Mouse (Mus musculus) thymus, postnatal 0 days (tissue): ENCODE measurements at regions not wholly inside any gene's neighbourhood (a gene's known extent, or its start where the extent isn't known, plus 50 kb on each side); places are given as distances from the start of the nearest gene placed in this dataset.

Experiments used
- DNase-seq: peaks from one replicate; pipeline ENCODE4 v3.0.0-alpha.2; 2015; ENCODE audit warnings: low spot score

DNA sequence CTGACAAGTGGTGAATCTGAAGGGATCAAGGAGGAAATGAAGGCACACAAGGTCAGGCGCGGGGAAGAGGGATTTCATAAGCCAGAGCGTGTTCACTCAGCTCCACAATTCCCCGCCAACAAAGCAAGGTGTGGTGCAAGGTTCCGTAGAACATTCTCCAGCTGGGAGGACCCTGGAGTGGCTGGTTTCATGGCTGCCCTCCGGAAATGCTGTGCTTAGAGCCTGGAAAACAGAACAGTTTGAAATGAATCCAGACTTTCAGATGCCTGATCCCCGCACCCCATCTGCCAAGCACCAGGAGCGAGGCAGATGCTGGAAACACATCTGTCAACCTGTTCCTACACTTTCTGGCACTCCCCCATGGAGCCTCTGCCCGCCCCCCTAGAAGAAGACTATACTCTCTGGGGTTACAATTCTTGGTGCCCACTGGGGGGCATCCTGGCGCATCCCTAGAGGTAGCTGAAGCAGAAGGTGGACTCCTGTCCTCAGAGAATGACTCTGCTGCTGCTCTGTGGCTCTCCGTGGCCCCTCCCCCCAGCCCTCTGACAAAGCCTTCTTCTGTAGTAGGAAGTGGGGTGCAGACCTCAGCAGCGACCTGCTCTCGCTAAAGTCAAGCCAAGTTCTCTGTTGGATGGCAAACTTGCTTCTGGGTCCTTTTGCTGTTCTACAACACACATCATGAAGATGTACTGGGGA, 54.5 kb upstream of the Mafb start:
- DNase-seq, result peak; percentile 86

DNA sequence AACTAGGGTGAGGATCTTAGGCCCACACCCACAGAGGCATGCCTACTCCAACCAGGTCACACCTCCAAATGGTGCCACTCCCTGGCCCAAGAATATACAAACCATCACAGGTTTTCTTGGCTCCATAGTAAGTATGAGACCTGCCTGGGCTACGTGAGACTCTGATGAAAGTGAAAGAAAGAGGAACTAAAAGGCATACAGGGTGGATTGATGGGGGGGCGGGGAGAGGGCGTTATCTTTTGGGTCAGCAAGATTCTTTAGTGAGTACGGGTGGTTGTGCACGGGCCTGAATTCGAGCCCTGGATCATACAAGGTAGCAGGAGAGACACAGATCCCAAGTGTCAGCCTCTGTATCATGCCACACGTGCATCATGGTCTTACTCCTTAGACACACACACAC, 57.6 kb upstream of the Mafb start:
- DNase-seq, result no peak

DNA sequence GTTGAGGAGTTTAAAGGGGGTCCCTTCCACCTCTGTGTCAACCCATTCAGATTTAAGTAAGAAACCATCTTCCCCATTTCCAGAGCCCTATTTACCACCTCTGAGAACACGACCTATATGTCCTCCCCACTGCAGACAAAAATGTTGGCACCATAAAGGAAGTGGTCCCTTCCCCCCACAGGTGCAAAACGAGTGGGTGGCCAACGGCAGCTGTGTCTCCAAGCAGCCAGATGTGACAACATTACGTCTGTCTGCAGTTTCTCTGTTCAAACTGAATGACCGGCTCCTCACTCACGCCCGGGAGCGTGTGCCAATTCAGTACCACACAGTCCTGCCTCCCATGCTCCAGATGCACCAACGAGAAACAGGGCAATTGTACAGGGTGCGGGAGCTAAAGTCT, 60.6 kb upstream of the Mafb start:
- DNase-seq, result peak; percentile 86

DNA sequence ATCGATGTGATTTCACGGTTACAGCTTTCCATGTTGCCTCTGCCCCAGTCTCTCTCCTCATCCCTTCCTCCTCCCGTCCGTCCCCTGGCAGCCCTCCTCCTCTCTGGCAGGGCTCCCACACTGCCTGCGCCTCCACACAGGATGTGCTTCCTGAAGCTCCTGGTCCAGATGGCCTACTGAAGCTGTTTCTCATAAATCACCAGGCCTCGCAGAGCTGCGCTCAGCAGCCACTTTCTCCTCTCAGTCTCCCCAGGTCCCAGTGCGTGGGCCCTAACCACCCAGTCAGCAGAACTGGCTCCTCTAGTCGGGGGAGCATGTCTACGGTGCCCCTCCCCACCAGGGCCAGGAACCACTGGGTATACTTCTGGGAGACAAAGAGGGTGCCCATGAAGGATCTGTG, 66.4 kb upstream of the Mafb start:
- no peak for DNase-seq

DNA sequence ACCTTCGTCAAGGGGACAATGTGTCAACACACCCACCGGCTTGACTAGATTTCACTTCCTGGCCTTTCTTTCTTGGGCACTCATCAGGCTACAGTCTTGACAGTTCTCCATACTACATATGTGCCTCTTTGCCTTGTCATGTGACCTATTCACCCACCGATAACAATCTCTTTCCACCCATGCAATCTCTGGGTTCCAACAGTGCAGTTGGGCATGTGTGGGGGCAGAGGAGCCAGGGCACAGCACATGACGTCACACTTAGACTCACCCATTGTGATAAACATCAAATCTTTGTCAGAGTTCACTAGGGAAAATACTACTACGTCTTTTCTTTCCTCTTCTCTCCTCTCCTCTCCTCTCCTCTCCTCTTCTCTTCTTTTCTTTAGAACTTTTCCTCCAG, 67.8 kb upstream of the Mafb start:
- DNase-seq, result no peak

DNA sequence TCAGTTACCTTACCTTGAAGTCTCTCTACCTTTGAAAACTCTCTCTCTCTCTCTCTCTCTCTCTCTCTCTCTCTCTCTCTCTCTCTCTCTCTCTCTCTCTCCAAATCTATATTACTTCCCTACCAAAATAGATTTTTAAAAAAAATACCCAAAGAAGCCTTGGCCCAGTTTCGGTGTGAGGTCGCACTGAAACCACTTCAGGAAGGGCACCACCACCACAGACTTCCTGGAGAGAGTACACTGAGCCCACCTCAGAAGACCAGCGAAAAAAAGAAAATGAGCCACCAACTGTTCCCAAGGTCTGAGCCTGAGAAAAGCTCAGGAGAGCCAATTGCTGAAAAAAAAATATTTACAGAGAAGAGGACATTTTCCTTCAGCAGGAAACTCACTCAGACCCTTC, 68.8 kb upstream of the Mafb start:
- no peak for DNase-seq

DNA sequence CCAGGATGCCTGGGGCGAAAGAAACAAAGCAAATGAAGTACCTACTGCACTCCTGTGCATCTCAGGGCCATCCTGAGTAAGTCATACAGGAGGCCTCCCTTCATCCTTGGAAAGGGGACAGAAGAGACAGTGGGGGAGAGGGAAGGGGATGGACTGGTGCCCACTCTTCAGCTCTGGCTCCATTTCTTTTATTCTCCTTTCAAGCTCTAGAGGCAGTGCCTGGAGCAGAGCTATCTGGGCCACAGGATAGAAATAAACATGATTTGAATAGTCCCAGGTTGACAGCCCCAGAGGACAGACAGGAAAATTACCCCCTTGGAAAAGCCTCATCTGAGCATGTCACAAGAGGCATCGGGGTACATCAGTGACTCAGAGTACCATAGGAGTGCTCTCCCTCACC, 72.2 kb upstream of the Mafb start:
- no peak for DNase-seq

DNA sequence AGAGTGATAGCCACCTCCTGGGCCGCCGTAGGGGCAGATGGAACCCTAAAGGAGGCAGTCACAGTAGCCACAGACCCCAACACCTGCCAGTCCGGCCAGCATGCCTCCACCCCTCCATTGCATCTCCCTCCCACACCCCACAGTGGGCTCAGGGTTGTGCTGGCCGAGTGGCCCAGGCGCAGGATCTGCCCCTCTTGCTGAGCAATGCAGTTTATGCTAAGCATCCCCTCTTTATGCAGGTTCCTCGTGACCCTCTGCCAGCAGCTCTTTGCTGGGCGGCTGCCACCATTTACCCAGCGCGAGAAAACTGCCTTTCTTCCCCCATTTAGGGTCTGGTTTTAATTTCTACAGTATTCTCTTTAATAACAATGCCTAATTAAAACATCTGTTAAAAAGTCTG, 73.4 kb upstream of the Mafb start:
- no peak for DNase-seq

DNA sequence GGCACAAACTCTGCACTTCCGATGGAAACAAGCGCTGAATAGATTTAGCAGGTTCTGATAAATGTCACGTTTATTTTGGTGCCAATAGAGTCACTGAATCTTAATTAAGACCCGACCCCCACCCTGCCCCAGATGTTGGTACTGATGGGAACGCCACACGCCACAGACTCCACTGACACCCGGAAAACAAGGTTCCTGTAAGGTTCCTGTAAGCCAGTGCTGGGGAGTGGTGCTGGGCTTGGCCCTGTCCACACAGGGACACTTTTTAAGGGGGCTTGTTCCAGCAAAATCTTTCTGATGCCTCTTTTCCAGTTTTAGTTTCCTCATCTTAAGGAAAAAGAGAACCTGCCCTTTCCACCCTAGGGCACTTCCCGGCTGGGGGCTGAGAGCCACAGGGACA, 84.2 kb upstream of the Mafb start:
- DNase-seq, result no peak

DNA sequence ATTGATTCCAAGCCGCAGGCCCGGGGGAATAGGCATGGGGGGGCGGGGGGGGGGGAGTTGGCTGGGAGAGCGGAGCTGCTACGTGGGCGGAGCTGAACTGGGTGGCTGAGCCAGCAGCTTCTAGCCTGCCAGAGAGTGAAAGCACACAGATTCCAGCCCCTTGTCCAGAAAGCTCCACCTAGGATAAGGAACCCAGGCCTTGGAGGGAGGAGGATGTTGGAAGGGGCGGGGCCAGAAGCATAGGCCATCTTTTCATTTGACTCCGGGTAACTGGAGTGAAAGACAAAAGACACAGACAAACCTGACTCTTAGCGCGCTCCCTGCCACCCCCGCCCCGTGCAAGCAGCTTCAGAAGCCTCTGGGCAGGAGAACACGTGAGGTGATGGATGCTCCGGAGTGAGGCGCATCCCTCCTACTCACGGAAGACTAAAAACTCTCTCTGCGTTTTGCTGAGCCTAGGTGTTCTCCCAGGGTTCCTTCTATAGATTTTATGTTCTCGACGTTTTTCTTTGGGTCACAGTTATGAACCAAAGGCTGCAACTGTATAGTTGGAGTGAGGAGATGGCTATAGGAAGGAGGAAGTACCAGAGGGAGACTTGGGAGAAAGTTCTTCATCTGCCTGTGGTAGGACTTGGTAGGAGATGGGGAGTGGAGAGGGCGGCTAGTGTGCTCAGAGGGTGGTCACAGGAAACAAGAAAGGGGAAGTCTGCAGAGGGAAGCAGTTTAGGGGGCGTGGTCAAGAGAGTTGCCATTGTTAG, 84.8 kb upstream of the Mafb start:
- DNase-seq, result peak; percentile 62

DNA sequence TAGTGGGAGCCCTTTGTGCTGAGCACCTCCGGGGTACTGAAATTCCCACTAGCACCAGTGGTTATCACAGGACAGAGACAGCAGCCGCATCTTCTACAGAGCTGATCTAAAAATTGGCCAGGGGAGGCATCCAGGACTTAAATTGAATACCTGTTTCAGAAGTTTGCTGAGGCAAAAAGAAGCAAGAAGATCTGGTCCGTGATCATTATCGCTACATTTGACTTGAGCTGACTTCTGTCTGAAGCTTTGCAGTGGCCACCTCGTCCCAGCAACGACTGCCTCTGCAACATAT, 85.3 kb upstream of the Mafb start:
- no peak for DNase-seq

DNA sequence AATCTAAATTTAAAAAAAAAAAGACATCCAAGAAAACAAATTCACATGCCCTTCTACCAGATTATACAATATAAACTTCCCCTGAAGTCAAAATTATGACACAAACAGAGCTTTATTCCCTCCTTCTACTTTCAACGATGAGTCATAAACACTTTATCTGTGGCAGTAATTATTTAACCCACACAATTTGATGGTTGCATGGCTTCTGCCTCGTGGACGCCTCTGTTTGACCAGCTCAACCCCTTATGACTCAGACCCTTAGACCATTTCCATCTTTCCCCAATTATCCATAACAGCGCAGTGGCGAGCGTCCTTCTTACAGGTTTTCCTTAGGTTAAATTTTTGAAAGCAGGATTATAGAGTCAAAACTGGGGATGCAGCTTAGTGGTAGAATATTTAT, 85.9 kb upstream of the Mafb start:
- no peak for DNase-seq

DNA sequence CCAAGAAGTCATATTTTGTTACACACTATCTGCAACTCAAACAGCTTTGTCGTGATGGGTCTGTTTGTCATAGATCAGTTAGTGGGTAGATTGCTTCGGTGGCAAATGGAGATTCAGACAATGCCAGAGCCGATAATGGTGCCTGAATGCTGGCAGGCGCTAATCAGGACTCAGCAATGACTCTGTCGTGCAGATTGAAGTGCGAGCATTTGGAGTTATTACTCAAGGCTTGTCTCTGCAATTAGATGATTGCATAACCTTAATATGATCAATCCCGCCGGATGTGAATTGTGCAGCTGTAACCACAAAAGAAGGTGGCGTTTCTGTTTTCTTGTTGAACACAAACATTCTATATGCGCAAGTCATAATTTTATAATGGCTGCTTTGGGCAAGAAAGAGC, 88.8 kb upstream of the Mafb start:
- DNase-seq, result no peak

DNA sequence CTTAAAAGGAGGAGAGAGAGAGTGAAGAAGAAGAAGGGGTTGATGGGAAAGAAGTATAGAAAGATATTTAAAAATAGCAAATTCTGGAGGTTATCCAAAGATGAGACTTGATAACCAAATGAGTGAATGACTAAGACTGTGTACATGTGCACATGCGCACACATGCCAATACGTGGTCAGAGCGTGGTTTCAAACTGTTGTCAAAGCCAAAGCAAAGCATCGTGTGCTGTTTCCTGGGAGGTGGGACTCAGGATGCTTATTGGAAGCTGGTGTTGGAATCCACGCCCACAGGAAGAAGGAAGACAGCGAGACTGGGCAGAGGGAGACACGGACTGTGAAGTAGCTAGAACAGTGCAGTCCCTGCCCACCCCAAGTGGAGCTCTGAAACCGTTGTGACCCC, 89.8 kb upstream of the Mafb start:
- no peak for DNase-seq

DNA sequence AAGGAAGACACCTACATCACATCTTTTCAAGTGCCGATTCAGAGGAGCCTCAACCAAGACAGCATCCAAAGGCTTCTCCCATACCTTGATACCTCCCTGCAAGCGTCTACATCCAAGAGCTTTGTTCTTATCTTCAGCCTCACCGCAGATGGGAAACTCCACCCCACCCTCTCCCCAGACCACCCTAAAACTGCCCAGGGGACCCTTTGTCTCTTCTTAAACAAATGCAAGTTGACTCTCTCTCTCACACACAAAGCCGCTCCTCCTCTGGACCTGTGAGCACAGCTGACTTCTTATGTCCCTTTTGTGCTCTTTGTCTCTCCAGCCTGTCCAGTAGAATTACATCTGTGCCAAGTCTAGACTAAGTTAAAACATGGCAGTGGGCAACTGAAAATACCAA, 104.7 kb upstream of the Mafb start:
- no peak for DNase-seq

DNA sequence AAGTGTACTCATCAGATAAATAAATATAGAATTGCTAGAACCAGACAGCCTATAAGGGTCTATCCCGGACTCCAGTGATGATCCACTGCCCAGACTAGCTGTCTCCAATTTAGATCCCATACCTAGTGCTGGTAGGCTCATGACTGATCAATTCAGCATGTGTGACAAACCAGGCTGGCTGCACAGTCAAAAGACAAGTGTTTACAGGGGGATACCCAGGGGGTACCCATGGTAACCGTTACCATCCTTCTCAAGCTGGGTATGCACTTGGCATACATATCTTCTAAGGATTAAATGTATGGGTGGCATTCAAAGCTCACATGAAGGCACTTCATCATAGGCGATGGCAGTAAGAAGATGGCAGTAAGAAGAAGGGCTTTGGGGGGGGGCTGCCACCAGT, 109.3 kb upstream of the Mafb start:
- DNase-seq, result no peak

DNA sequence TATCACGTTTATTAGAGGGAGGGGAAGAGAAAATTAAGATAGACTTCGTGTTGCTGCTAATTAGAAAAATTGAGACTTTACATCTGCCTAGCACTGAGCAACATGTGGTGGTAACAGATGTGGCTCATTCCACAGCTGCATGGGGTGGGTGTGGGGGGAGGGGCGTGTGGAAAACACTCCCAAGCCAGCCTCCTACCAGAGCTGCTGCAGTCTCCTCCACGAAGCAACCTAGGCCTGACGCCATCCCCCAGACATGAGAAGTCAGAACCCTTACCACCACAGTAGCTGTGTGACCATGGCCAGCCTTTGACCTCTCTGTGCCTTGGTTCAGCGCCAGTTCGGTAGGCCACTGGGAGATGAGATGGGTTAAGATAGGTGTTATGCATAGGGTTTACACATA, 112.4 kb upstream of the Mafb start:
- DNase-seq, result no peak

DNA sequence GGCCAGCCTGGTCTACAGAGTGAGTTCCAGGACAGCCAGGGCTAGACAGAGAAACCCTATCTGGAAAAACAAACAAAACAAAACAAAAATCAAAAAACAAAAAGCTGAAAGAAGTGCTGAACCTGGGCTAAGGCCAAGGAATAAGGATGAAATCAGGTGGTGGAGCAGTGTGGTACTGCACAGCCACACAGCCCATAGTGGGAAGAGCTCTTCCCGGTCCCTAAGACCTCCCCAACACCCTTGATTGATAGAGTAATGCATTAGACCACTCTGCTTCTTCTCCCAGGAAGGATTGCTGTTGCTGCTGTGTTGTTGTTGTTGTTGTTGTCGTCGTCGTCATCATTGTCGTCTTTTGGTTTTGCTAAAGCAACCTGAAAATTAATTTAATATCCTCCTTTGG, 118.2 kb upstream of the Mafb start:
- DNase-seq, result no peak

DNA sequence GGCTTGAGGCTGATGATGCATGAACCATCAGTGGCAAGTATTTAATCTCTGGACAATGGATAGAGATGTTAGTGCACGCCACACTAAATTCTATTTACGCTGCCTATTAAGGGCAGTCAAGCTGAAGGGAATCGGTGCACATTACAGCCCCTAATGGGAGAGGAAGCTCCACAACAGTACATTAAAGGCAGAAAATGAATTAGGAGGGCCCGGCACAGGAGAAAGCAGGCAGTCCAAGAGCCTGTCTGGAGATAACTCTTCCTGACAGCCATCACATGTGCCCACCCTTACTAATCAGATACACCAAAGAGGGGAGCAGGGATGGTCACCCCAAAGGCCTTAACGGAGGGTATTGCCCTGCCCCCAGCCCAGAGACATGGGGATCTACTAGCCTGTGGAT, 118.7 kb upstream of the Mafb start:
- no peak for DNase-seq

DNA sequence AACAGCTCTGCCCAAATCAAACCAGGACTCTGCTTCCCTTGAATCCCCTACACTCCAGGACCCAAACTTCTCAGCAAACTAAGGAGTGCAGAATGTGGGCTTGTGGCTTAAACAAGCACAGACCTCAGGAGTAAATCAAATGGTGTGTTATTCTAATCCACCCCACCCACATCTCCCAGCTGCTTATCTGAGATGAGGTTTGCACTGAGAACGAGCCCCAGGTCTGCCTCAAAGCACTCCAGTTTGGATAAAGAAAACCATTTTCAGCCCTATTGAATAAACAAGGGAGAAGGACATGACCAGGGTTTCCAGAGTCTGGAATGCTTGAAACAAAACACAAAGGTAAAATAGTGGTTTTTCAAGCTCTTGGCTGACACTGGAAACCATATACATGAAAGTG, 132.9 kb upstream of the Mafb start:
- no peak for DNase-seq

DNA sequence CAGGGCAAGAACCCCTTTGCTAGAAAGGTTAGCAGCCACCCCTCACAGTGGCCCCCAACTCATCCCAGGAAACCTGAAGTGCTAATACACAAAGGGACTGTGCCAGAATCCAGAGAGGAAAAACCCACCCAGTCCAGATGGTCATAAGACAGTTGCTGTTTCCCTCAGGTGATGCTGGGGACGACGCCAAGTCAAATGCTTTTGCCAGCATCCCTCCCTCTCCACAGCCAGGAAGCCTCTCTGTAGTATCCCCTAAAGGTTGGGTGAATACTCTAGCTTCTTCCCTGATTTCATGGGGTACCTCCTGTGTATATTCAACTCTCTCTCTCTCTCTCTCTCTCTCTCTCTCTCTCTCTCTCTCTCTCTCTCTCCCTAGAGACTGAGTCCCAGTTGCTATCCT, 136.0 kb upstream of the Mafb start:
- DNase-seq, result no peak

DNA sequence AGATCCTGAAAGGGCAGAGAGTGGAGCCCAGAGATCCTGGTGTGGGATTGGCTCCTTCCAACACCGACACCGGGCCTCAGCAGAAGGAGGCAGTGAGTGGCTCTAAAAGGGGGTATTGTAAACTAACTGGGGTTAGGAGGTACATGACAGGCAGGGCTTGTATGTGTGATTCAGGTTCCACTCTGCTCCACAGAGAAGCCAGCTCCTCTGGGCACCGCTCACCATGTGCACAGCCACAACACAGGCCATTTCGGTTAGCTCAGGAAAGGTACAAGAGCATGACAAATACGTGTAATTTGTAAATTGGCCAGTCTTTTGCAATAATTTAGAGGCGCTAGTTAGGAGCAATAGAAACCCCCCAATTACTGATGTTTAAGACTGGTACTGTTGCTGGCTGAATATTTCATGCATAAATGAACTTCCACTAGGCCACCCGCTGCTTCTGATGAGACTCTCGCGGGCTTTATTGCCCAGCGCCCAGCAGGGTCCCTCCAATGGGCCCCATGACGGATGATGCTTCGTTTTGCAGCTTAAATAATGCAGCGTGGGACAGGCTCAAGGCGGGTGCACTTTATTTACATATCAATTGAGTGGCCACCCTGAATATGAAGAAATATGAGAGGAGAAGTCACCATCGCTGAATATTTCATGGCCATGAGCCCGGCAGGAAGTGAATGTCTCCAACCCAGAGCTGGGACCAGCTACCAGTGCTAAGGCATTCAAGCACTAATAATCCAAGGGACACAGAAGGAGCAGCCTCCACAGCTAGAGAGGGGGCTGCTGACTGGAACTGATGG, 136.9 kb upstream of the Mafb start:
- DNase-seq, result no peak

DNA sequence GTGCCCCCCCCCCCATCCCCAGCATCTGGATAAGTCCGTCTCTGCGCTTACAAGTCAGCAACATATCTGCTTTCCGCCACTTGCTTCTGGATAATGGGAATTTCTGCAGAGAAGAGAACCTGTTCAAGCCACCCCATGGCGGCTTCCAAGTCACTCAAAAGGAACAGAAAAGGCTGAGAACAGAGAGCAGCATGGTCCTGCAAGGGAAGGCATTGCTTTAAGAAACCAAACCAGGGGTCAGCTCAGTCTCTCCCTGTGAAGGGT, 137.5 kb upstream of the Mafb start:
- DNase-seq, result no peak
